Mouse (Mus musculus) CH12.LX (cell line): ENCODE data around the gene Slc9a1. TPM values are rescaled to one million over a fixed set of nuclear protein-coding genes. Genes with fewer than 3 reads are reported as not detected.
A peak's percentile ranks its signal among the peaks of the same experiment; 100 is the strongest.

Source experiments
- DNase-seq: peaks from one replicate; pipeline ENCODE4 v3.0.0-alpha.2; 2013; ENCODE audit errors: extremely low read depth
- H3K27ac ChIP-seq: 2 replicates; pipeline ENCODE4 v1.5.1; 2012; ENCODE audit warnings: low read depth, mild to moderate bottlenecking, control low read depth, moderate library complexity; ENCODE audit not compliant: insufficient read depth
- H3K27me3 ChIP-seq: replicated peaks from 2 replicates; pipeline ENCODE3; 2012; ENCODE audit warnings: inconsistent platforms
- H3K36me3 ChIP-seq, 2 experiments: replicated peaks in 1 of 2; 2 replicates each; pipeline versions ENCODE3 to v1.6.1; 2012; ENCODE audit warnings: inconsistent platforms in 1 of 2, low read length in 1 of 2, mild to moderate bottlenecking in 1 of 2, mixed read lengths in 1 of 2, moderate library complexity in 1 of 2; ENCODE audit not compliant: control insufficient read depth in 1 of 2, insufficient read depth in 1 of 2
- H3K4me1 ChIP-seq, 2 experiments: 2 replicates each; pipeline ENCODE4 v1.6.1; 2012; ENCODE audit warnings: inconsistent platforms in 1 of 2, moderate library complexity in 1 of 2; ENCODE audit not compliant: insufficient read depth in 2 of 2, control insufficient read depth in 1 of 2
- H3K4me2 ChIP-seq: 2 replicates; pipeline ENCODE4 v1.6.1; 2012; ENCODE audit warnings: low read depth, mild to moderate bottlenecking, control low read depth; ENCODE audit not compliant: poor library complexity, insufficient read depth, severe bottlenecking
- H3K4me3 ChIP-seq, 3 experiments: fragments of 150-350 bp in 1 of 3; sonication (generic) in 1 of 3; replicated peaks in 1 of 3; 2 replicates each; pipeline versions ENCODE3 to v1.5.1; 2011 to 2012; ENCODE audit warnings: low read depth in 2 of 3, low read length in 2 of 3, mild to moderate bottlenecking in 2 of 3, moderate library complexity in 2 of 3, control low read depth in 1 of 3, improper control_type of control experiment in 1 of 3, inconsistent platforms in 1 of 3, mixed read lengths in 1 of 3; ENCODE audit not compliant: poor library complexity in 1 of 3
- H3K79me2 ChIP-seq: replicated peaks from 2 replicates; pipeline ENCODE4 v1.6.1; 2012; ENCODE audit warnings: mild to moderate bottlenecking, moderate library complexity; ENCODE audit not compliant: control insufficient read depth, poor library complexity, insufficient read depth, severe bottlenecking; ENCODE audit errors: extremely low read depth
- H3K9ac ChIP-seq: 2 replicates; pipeline ENCODE4 v1.6.1; 2012; ENCODE audit warnings: low read depth, mild to moderate bottlenecking, control low read depth, moderate library complexity; ENCODE audit not compliant: insufficient read depth
- H3K9me3 ChIP-seq: replicated peaks from 2 replicates; pipeline ENCODE3; 2012; ENCODE audit warnings: low read length, inconsistent platforms, mixed read lengths
- CTCF ChIP-seq, 2 experiments: IDR thresholded peaks in 1 of 2; conservative IDR thresholded peaks in 1 of 2; 2 replicates each; pipeline ENCODE4 v1.5.1; 2011 to 2012; ENCODE audit warnings: low read depth in 2 of 2, low read length in 2 of 2, improper control_type of control experiment in 1 of 2, inconsistent platforms in 1 of 2, mild to moderate bottlenecking in 1 of 2, moderate library complexity in 1 of 2
- E2F4 ChIP-seq: IDR thresholded peaks from 2 replicates; pipeline ENCODE4 v1.6.1; 2011; ENCODE audit warnings: low read depth, low read length, improper control_type of control experiment; ENCODE audit not compliant: insufficient replicate concordance
- ETS1 ChIP-seq: conservative IDR thresholded peaks from 2 replicates; pipeline ENCODE4 v1.6.1; 2012; ENCODE audit warnings: low read depth, mild to moderate bottlenecking, inconsistent platforms, low read length, improper control_type of control experiment, moderate library complexity
- IRF4 ChIP-seq: IDR thresholded peaks from 2 replicates; pipeline ENCODE4 v1.6.1; 2014; ENCODE audit warnings: low read depth, mild to moderate bottlenecking, inconsistent platforms, low read length, improper control_type of control experiment
- JUND ChIP-seq: conservative IDR thresholded peaks from 2 replicates; pipeline ENCODE4 v1.6.1; 2011; ENCODE audit warnings: low read depth, low read length, improper control_type of control experiment
- MAFK ChIP-seq: IDR thresholded peaks from 2 replicates; pipeline ENCODE4 v1.6.1; 2011; ENCODE audit warnings: low read length, improper control_type of control experiment; ENCODE audit not compliant: insufficient replicate concordance
- NELFE ChIP-seq: IDR thresholded peaks from 2 replicates; pipeline ENCODE4 v1.6.1; 2011; ENCODE audit warnings: low read depth, low read length, improper control_type of control experiment
- NRF1 ChIP-seq: IDR thresholded peaks from 2 replicates; pipeline ENCODE4 v1.6.1; 2014; ENCODE audit warnings: low read depth, mild to moderate bottlenecking, inconsistent platforms, low read length, improper control_type of control experiment, moderate library complexity
- RAD21 ChIP-seq: IDR thresholded peaks from 2 replicates; pipeline ENCODE4 v1.6.1; 2011; ENCODE audit warnings: low read depth, mild to moderate bottlenecking, low read length, improper control_type of control experiment, moderate library complexity
- RCOR1 ChIP-seq: conservative IDR thresholded peaks from 2 replicates; pipeline ENCODE4 v1.6.1; 2012; ENCODE audit warnings: low read depth, mild to moderate bottlenecking, inconsistent platforms, low read length, improper control_type of control experiment
- UBTF ChIP-seq: IDR thresholded peaks from 2 replicates; pipeline ENCODE4 v1.6.1; 2012; ENCODE audit warnings: low read depth, mild to moderate bottlenecking, inconsistent platforms, low read length, improper control_type of control experiment, moderate library complexity
- ZC3H11A ChIP-seq: IDR thresholded peaks from 2 replicates; pipeline ENCODE4 v1.6.1; 2012; ENCODE audit warnings: low read depth, mild to moderate bottlenecking, inconsistent platforms, low read length, improper control_type of control experiment
- ZKSCAN1 ChIP-seq: IDR thresholded peaks from 2 replicates; pipeline ENCODE4 v1.6.1; 2012; ENCODE audit warnings: low read depth, inconsistent platforms, low read length, improper control_type of control experiment, borderline replicate concordance
- ZNF384 ChIP-seq: IDR thresholded peaks from 2 replicates; pipeline ENCODE4 v1.6.1; 2012; ENCODE audit warnings: low read depth, low read length, improper control_type of control experiment, inconsistent platforms
- dilution Hi-C: fragments of 300-500 bp; cut with MboI; formaldehyde crosslinking; loops from 2 replicates; pipeline ENCODE4 v1.14.3; 2020; ENCODE audit warnings: low sequenced_read_pairs; ENCODE audit not compliant: extremely low pct_unique_long_range_greater_than_20kb, extremely low pct_ligation_motif_present
- in situ Hi-C: fragments of 300-500 bp; cut with MboI; formaldehyde crosslinking; loops from 3 replicates; pipeline ENCODE4 v1.14.3; 2019; ENCODE audit warnings: low sequenced_read_pairs, low pct_ligation_motif_present, low pct_unique_long_range_greater_than_20kb, mixed read lengths
- polyA plus RNA-seq: library from polyadenylated mRNA; unstranded; fragments of >175 nt; gene quantifications from 2 replicates; pipeline ENCODE4 v1.2.1, GENCODE M21; 2012; ENCODE audit warnings: low read depth; ENCODE audit not compliant: insufficient read length
- total RNA-seq, 2 experiments: library from RNA; depleted of rRNA; stranded (reverse); fragments of 300-350 nt in 1 of 2; fragments of >200 nt in 1 of 2; gene quantifications; 2 replicates each; pipeline ENCODE4 v1.2.3; 2012 to 2014

Slc9a1 gene
- total and polyA plus RNA-seq, 3 experiments = 0.66 to 16.7 (median 4.7) TPM

- TF ChIP-seq ETS1 = no peak
- no peak for TF ChIP-seq NELFE
- TF ChIP-seq JUND = no peak
- TF ChIP-seq ZKSCAN1 = no peak
Observed at GRCm38 (mm10) chr4:133394981-133395573, 25.6 kb downstream of the Slc9a1 start (continued).

GRCm38 (mm10) chr4:133396079-133396478 lies 26.6 kb downstream of the Slc9a1 start:
- H3K9me3 ChIP-seq = no peaks in the 10 kb centered on the region
- no peaks in the 10 kb centered on the region for H3K27me3 ChIP-seq
- TF ChIP-seq ZC3H11A = no peak
- TF ChIP-seq RCOR1 = no peak
- in situ Hi-C loops = no loop called here
- H3K4me2 ChIP-seq = no peak overlapping the region
- H3K36me3 ChIP-seq = peaks cover 0 to 53% of the 10 kb centered on the region in 2 experiments
- H3K4me1 ChIP-seq = peaks cover 11 to 66% of the 10 kb centered on the region in 2 experiments
- dilution Hi-C loops = no loop called here
- H3K9ac ChIP-seq = no peak overlapping the region
- no peak overlapping the region for H3K27ac ChIP-seq
- H3K4me3 ChIP-seq = no peak overlapping the region
- peaks cover 2% of the 10 kb centered on the region; the same call in 1 of the 2 replicates for H3K79me2 ChIP-seq
- DNase-seq = no peak

- DNase-seq = no peak
- peaks cover 11 to 58% of the 10 kb centered on the region in 2 experiments for H3K4me1 ChIP-seq
- in situ Hi-C loops (no loop called here), dilution Hi-C loops (no loop called here)
- H3K4me2 ChIP-seq = no peak overlapping the region
- no peaks in the 10 kb centered on the region for H3K27me3 ChIP-seq
- no peaks in the 10 kb centered on the region; the same call in 1 of the 2 replicates for H3K79me2 ChIP-seq
- H3K36me3 ChIP-seq = peaks cover 0 to 49% of the 10 kb centered on the region in 2 experiments
- H3K9ac ChIP-seq = peak overlapping the region; percentile 28; the same call in 1 of the 2 replicates
- peak in 1 of 2 experiments; percentile 59; a peak in 2 of 4 replicates for TF ChIP-seq CTCF (conservative IDR thresholded peaks at IDR 0.05 in 1 of 2, IDR thresholded peaks at IDR 0.05 in 1 of 2; ENCODE audit: low read depth in 2 of 2, low read length in 2 of 2)
- TF ChIP-seq E2F4 = no peak
- H3K4me3 ChIP-seq = no peak overlapping the region
- no peaks in the 10 kb centered on the region for H3K9me3 ChIP-seq
- H3K27ac ChIP-seq = no peak overlapping the region
Observed at GRCm38 (mm10) chr4:133397299-133397698, 27.8 kb downstream of the Slc9a1 start.

- Histone ChIP-seq H3K36me3 (peaks cover 0 to 53% of the 10 kb centered on the region in 2 experiments), H3K27ac (no peak overlapping the region), H3K27me3 (no peaks in the 10 kb centered on the region), H3K9me3 (no peaks in the 10 kb centered on the region), H3K4me1 (peaks cover 11 to 58% of the 10 kb centered on the region in 2 experiments), H3K9ac (no peak overlapping the region), H3K4me3 (no peak overlapping the region), H3K79me2 (no peaks in the 10 kb centered on the region; the same call in 1 of the 2 replicates), H3K4me2 (no peak overlapping the region)
- dilution Hi-C loops = no loop called here
- DNase-seq = no peak
- TF ChIP-seq IRF4 (no peak), ZNF384 (no peak), UBTF (no peak), RAD21 (no peak), NRF1 (no peak), MAFK (no peak)
- in situ Hi-C loops = no loop called here
Observed at GRCm38 (mm10) chr4:133397961-133398360, 28.5 kb downstream of the Slc9a1 start.
